Mouse (Mus musculus): ENCODE measurements around the gene Flcn. TPM values are rescaled to one million over a fixed set of nuclear protein-coding genes. Genes with fewer than 3 reads are reported as not detected.
"Not testable (repeated sequence)": the region's sequence is repeated elsewhere in the genome, so short reads cannot be mapped to it uniquely, and the experiment has no call there.

Flcn gene
- total RNA-seq (2021), result 10 to 100 TPM; 41.9 to 43.6 TPM
- long read RNA-seq, experiment 1, transcript Flcn-203 (13 exons, 3,437 nt), result major isoform, 15 of 27 reads
- long read RNA-seq, experiment 1, partial matches to known transcripts, result 7 of 27 reads
- long read RNA-seq, experiment 1, other reads (novel, unspliced or antisense), result 5 of 27 reads
- long read RNA-seq, experiment 2, transcript Flcn-203 (13 exons, 3,437 nt), result major isoform, 23 of 33 reads
- long read RNA-seq, experiment 2, partial matches to known transcripts, result 9 of 33 reads
- long read RNA-seq, experiment 2, other reads (novel, unspliced or antisense), result 1 of 33 reads

DNA sequence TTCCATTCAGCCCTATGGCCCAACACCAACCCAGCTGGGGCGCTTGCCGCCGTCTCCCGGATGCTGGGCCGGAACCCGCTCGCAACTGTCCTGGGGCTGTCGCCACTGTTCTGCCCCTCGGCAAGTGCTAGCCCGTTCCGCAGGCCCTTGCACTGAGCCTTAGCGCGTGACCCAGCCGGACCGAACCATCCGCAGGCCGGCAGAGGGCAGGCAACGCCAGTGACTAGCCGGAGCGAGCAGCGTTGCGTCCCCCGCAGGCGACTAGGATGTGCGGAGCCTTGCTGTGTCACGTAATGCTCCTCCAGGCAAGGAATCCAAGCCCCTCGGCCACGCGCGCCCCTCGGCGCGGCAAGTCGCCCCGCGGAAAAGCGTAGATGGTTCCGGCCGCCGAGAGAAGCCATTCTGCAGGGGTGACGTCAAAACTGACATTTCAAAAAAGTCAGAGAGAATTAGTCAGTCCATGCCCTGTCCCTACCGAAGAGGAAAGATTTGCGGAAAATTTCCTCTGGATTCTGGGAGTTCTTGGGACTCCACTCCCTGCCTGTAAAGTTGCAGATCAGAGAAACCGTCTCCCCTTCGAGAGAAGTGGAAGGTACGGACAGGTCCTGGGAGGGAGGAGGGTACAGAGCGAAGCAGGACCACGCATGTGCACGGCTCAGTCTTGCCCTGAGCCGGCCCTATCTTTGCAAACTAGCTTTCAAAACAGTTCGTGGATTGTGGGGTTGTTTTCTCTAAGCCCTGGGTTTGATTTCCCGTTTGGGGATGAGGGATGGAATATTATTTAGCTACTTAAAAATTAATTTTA is at the start of gene Flcn:
Flcn (minus strand) TSS at position 347 of the 805 bp plus-strand sequence.
- DNase-seq, result peak; percentile 81 to 87
- intact Hi-C loops (cut with DNase I), result no loop called here

DNA sequence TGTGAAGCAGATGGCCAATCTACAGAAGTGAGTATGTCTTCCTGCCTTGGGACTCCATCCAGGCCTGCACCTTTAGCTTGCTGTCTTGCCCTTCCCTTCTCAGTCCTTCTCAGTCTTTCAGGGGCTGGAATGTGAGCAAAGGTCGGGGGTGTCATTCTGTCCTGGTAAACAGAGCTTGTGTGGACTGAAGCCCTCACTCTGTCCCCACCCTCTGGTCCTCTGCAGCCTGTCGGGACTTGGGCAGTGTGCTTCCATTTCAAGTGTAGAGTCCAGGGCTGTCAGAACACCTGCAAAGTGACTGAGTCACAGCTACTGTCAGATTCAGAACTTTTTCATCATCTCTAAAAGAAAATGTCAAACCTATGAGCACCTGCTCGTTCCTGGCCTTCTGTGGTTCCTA is 43.0 kb upstream of the Flcn start:
- intact Hi-C loops (cut with DNase I), result no loop called here

DNA sequence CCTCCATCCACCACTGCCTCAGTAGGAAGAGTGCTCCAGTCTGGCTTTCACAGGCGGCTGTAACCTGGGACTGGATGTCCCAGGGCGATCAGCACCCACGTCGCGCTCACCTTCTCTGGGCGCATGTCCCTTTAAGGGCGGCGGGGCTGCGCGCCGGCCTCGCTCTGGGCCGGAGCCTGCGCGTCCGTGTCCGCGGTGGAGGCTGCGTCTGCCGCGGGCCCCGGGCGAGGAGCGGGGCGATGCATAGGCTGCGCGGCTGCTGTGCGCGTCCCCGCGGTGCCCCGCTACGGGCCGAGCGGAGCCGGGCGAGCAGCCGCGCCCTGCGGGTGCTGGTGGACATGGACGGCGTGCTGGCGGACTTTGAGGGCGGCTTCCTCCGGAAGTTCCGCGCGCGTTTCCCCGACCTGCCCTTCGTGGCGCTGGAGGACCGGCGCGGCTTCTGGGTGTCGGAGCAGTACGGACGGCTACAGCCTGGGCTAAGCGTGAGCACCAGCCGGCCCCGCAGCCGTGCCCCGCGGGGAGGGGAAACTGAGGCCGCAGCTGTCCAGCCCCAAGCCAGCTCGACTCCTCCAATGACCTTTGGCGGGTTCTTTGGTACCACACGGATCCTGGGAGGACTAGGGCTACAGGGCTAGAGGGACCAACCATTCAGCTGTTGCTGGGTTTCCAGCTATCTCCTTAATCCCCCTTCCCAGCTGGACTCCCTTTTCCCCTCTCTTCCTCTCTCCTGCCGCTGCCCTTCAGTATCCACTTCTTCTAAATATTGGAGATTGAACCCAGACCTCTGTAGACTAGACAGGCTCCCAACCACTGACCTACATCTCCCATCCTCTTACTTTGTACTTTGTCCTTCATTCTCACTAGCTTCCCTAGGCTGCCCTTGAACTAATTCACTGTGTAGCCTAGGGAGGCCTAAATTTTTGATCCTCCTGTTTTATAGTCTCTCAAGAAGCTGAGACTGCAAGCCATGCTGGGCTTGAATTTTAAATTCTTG is 38.4 kb upstream of the Flcn start:
- DNase-seq, result peak; percentile 73 to 74
- intact Hi-C loops (cut with DNase I), result no loop called here

More for the DNA sequence above, 43.0 kb upstream of the Flcn start:
- no peak for DNase-seq

DNA sequence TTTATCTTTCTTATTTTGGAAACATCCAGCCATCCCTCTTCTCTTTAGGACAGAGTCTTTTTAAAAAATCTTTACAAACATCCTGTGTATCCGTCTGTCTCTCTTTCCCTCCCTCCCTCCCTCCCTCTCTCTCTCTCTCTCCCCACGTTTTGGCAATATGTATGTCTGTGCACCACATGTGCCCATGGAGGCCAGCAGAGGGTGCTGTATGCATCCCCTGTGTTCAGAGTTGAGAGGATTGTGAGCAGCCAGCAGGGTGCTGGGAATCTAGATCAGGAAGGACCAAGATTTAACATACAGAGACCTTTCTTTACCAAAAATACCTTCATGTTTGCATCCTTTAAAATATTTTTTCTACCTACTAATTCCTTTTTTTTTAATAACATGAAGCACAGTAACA is 37.3 kb upstream of the Flcn start:
- DNase-seq, result no peak
- intact Hi-C loops (cut with DNase I), result no loop called here

DNA sequence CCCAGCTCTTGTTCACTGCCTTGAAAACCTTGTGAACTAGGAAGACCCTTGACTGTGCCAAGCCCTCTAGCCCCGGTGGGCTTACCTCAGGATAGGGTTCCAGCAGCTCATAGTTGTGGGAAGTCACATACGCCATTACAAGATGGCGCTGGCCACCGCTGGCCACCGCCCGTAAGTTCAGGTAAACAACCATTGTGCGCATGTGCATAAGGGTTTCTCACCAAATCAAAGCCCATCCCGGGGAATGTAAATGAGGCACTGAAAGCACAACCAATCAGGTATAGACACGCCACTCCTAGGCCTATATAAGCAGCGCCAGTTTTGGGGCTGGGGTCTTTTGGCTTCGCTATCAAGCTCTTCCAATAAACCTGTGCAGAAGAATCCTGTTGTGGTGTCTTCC is 36.5 kb upstream of the Flcn start:
- intact Hi-C loops (cut with DNase I), result no loop called here
- no peak for DNase-seq

DNA sequence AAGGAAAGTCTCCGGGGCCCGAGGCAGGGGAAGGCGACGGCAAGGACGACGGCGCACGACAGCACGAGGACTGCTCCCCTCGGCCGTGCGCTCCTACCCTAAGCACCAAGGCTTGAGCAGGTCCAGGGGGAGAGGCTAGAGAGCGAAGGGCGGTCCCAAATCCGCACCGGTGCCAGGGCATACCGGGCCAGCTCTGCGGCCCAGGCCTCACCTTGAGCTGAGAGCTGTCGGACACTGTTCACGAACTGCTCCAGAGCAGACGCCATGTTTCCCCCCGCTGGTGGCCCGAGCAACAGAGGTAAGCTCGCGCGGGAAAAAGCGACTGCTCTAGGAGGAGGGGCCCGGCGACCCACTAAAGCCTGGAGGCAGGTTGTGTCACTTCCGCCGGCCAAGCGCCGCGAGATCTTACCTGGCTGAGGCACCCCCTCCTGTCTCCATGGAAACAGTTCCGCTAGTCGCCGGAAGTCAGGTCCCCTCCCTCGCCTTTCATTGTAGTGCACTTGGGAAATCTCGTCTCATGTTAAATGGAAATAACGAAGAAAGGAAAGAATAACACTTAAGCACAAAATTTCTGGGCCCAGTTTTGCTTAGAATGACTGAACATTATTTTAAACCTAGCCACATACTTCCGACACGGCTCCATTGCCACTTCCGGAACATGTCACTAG is 29.8 kb upstream of the Flcn start, which contains the start of gene Cops3:
Cops3 (minus strand) TSS at position 380 of the 668 bp plus-strand sequence.
- peak; percentile 88 to 93 for DNase-seq
- intact Hi-C loops (cut with DNase I), result no loop called here

DNA sequence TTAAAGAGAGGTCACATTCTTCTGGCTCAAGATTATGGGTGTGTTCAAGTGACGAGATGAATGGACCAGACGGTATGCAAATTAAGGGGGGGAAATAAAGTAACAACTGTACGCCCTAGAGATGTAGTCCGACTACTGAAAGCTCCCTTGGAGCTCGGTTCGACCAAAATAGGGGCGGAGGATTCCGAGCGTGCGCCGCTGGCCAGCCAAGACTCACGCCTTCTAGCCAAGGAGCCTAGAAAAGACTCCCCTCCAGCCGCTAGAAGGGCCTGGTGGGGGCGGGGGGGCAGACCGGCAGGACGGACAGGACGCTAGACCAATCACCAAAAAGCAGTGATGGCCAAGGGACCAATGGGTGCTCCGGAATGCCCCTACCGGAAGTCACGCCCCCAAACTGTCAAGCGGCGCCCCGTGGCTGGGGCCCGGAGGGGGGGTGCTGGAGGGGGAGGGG is 29.2 kb upstream of the Flcn start, which contains the start of gene Nt5m:
Nt5m (plus strand) TSS at position 440 of the 451 bp plus-strand sequence.
- intact Hi-C loops (cut with DNase I), result no loop called here
- DNase-seq, result peak in 1 of 2 experiments; percentile 94

DNA sequence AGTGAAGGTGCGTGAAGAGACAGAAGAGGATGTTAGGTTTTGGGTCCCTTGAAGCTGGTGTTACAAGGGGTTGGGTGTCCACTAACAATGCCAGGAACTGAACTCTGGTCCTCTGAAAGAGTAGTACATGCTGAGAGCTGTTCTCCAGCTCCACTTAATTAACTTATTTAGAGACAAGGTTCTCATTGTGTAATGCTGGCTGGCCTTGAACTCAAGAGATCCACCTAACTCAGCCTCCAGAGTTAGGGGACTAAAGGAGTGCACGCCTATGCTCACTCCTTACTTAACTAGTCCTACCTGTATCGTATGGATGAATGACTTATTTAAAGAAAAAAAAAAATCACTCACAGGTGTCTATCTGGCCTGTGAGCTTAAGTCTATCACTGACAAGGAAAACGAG is 28.6 kb upstream of the Flcn start:
- no peak for DNase-seq
- intact Hi-C loops (cut with DNase I), result no loop called here

DNA sequence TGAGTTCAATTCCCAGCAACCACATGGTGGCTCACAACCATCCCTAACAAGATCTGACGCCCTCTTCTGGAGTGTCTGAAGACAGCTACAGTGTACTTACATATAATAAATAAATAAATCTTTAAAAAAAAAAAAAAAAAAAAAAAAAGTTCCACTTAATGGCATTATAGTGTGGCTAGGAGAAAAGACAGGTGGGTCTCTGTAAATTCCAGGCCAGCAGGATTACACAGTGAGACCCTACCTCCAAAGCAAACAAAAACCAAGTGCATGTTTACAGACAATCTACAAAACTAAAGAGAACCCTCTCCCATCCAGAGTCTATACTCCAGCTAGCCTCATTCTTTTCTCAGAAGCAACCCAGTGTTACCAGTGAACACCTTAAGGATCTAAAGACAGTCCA is 28.0 kb upstream of the Flcn start:
- DNase-seq; intact Hi-C loops (cut with DNase I): not testable (repeated sequence)

DNA sequence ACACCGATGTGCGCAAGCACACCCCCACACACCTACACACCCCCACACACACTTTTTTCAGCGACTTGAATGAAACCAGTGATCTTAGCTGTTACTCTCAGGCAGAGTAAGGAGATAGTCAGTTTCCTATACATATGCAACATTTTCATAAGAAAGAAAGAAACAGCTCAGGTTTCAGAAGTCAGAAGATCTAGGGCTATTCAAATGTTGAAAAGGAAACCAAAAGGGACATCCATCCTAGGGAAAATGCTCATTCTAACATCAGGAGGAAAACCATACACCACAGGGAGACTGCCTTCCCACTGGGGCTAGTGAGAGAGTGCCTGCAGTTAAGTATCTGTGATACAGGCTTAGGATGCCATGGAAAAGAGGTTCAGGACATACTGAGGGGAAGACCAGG is 11.8 kb upstream of the Flcn start:
- no peak for DNase-seq
- intact Hi-C loops (cut with DNase I), result no loop called here

DNA sequence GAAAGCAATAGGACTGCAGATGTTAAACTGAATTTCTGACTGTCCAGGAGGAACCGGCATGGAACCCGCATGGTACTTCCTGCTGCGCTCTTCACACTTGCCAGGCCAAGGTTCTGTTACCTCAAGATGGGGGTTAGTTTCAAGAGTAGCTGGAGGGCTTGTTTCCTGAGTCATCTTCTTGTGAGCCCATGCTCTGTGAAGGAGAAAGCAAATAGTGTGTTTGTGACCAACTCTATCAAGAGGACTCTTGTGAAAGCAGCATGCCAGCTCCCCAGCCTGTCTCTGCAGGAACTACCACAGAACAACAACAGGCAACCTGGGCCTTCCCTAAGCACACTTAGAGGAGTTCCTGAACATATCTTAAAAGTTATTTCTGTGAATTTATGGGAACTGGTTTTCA is 8.1 kb upstream of the Flcn start:
- DNase-seq, result no peak
- intact Hi-C loops (cut with DNase I), result no loop called here

DNA sequence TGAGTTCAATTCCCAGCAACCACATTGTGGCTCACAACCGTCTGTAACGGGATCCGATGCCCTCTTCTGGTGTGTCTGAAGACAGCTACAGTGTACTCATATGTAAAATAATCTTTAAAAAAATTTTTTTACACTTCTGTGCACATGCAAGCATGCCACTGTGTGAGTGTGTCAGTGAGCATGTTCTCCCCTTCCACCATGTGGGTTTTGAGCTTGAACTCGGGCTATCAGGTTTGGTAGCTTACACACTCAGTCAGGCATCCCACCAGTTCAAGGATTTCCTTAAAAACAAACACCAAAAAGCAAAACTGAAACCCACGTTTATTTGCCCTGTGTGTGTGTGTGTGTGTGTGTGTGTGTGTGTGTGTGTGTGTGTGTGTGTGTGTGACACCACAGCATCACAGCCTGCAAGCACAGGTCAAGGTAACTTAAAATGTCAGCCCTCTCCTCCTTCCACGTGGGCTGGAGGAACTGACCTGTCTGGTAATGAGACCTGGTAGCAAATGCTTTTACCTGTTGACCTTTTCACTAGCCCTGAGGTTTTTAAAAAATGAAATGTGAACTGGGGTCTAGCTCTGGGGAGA is 5.8 kb upstream of the Flcn start:
- no peak for DNase-seq
- intact Hi-C loops (cut with DNase I), result no loop called here

DNA sequence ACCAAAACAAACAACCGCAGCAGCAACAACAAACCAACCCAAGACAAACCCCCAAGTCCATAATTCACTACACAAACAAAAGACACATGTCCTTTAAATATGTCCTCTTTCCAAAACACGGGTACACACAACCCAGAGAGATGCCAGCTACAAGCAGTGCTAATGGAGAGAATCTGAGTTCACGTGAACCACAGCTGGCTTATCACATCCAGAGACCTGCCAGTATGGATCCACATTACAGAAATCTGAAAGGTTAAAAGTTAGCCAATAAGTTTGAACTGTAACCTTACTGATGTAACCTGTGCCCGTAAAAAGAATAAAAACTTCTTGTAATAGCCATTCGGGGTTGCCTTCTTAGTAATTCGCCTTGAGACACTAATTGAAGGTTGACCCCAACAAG is 5.1 kb upstream of the Flcn start:
- intact Hi-C loops (cut with DNase I), result no loop called here
- DNase-seq, result no peak

DNA sequence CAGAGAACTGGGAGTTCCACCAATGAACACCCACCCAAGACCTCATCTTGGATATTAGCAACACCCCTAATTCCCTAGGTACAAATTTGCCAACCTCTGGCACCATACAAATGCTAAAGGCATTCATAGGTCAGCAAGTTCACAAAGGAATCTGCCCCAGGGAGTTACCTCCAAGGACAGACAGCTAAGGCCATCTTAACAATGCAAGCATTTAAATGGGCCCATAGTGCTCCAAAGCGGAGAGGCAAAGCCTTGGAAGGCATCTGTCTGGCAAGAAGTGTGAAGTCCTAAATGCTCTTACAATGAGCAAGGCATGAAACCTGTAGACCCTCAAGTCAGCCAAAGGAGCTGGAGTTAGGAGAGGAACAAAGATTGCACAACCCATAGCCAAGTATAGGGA is 4.5 kb upstream of the Flcn start:
- intact Hi-C loops (cut with DNase I), result no loop called here
- DNase-seq, result no peak

DNA sequence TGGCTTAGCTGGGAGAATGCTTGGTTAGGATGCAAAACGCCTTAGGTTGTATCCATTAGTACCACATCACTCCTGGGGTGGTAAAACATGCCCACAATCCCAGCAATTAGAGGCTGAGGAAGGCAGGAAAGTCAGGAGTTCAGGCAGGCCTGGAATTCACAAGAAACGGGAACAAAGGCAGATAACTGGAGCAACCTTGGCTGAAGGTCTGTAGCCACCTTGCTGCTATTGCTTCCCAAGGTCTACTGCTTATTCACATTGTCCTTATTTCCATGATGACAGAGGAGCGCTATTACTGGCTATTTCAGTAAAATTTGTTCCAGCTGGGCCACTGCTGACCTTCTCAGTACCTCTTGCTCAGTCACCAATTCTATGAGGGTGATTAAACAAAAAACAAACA is 3.5 kb upstream of the Flcn start:
- intact Hi-C loops (cut with DNase I), result no loop called here
- DNase-seq, result no peak

DNA sequence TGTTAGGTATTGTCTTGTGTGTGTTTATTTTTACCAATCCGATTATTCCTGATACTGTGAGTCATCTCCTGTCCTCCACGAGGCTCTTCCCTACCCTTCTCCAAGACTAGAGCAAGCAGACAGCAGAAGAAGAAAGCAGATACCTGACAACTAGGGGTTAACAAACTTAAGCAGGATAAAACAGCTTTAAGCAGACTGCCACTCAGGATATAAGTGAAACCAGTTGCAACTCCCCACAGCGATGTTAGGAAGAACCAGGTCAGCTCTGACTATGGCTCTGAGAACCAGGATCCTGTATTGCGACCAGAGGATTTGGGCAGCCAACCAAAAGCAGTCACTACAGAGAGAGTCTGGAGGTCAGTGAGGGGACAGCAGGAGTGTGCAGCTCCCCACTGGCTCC is 1.4 kb upstream of the Flcn start:
- intact Hi-C loops (cut with DNase I), result no loop called here
- no peak for DNase-seq

DNA sequence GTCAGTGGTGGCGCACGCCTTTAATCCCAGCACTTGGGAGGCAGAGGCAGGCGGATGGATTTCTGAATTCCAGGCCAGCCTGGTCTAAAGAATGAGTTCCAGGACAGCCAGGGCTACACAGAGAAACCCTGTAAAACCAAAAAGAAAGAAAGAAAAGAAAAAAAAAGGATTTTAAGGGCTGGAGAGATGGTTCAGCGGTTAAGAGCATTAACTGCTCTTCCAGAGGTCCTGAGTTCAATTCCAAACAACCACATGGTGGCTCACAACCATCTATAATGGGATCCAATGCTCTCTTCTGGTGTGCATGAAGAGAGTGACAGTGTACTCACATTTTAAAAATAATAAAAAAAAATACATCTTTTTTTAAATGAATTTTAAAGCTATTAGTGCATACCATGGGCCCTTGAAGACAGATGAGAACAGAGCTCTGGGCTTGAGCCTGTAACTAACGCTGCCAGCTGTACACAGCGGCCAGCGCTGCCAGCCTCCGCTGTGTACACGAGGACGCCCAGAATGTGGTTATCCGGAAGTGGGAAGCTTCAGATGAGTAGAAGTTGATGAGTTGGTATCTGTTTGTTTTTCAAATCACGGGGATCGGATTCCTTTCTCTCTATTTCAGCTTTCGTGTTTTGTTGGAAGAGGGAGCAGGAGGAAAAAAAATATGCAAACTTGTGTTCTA is 803 bp upstream of the Flcn start:
- no peak for DNase-seq
- intact Hi-C loops (cut with DNase I), result no loop called here

DNA sequence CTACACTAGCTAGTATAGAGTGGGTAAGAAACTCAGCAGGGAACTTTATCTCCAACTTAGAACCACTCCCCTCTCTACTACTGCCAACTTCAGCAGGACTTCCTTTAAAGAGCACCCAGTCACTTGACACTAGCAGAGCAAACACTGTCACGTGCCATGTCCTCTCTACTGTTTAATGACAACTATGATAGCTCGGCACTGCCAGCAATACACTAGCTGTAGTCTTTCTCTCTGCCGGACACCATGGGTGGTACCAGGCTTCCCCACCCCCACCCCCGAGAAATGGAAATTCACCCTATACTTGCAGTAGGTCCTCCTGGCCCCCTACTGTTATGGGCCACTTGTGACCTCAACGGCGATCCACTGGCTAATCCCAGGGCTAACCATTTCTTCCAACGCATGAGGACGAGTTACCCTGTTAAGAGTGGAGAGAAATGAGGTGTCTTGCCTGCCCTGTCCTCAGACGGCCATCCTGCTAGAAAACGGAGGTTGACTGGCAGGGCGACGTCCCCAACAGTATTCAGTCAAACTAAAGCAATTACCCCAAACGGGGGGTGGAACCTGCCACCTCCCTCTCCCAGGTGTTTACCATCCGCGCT is 646 bp downstream of the Flcn start:
- no peak for DNase-seq
- intact Hi-C loops (cut with DNase I), result no loop called here
